Mouse (Mus musculus): Measurements from ENCODE around the gene Zim1. TPM values are rescaled to one million over a fixed set of nuclear protein-coding genes. Genes with fewer than 3 reads are reported as not detected.

The Zim1 gene
- polyA plus RNA-seq, 1 experiment from 2014 or later: 5.6 TPM

DNA sequence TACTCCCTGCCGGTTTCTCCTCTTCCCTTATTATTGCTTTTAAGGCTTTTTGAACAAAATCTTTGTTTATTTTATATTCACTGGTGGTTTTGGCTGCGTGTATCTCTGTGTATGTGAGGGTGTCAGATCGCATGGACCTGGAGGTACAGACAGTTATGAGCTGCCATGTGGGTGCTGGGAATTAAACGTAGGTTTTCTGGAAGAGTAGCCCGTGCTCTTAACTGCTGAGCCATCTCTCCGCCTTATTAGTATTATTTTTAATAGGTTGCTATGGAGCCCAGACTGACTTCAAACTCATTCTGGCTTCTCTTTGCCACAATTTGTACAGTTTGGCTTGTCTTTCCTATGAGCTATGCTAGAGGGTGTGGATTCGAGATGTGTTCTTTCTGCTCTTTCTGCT is 32.8 kb downstream of the Zim1 start:
- WGBS: 65% methylated on average over 7 of the region's 7 CpGs
- no peaks in the 10 kb centered on the region for H3K4me1 ChIP-seq (ENCODE audit: control insufficient read depth, insufficient read depth, low read length)
- ATAC-seq (ENCODE audit: insufficient number of reproducible peaks, low FRiP score, low TSS enrichment, low read depth): no peak

DNA sequence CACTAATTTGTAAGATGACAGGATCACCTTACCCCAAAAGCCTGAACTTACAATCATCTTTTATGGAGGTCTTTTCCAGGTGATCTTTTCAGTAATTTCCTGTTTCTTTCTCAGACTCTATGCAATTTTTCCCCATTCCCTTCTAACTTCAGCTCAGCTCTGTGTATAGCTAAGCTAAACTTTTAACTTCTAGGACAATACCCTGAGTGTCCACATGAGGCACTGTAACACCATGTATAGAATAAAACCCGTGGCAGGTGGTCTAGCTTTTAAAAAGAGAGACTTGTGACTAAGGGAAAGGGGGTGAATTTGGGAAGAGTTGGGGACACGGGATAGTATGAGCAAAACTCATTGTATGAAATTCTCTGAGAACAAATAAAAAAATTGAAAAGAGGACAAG is 36.6 kb downstream of the Zim1 start:
- H3K9ac ChIP-seq (ENCODE audit: low read length): no peak overlapping the region
- H3K4me1 ChIP-seq (ENCODE audit: control insufficient read depth, insufficient read depth, low read length): no peaks in the 10 kb centered on the region
- ATAC-seq (ENCODE audit: insufficient number of reproducible peaks, low FRiP score, low TSS enrichment, low read depth) (no peak), DNase-seq (ENCODE audit: low spot score) (peak; percentile 47)
- no peaks in the 10 kb centered on the region for H3K36me3 ChIP-seq (ENCODE audit: control insufficient read depth, insufficient read depth, low read length)
- H3K4me2 ChIP-seq (ENCODE audit: low read depth, severe bottlenecking): no peak overlapping the region
- no peaks in the 10 kb centered on the region for H3K27me3 ChIP-seq (ENCODE audit: control insufficient read depth, insufficient read depth, low read length)
- no peaks in the 10 kb centered on the region for H3K9me3 ChIP-seq (ENCODE audit: control insufficient read depth, low read length)
- H3K27ac ChIP-seq (replicated peaks; ENCODE audit: low read depth, low read length): no peak overlapping the region
- H3K4me3 ChIP-seq (ENCODE audit: low read depth, low read length): no peak overlapping the region
- WGBS: 33% methylated on average over 2 of the region's 2 CpGs

More for the DNA sequence above, 32.8 kb downstream of the Zim1 start:
- H3K4me3 ChIP-seq (ENCODE audit: low read depth, low read length): no peak overlapping the region
- no peak for DNase-seq (ENCODE audit: low spot score)
- no peaks in the 10 kb centered on the region for H3K36me3 ChIP-seq (ENCODE audit: control insufficient read depth, insufficient read depth, low read length)
- no peaks in the 10 kb centered on the region for H3K27me3 ChIP-seq (ENCODE audit: control insufficient read depth, insufficient read depth, low read length)
- no peak overlapping the region for H3K4me2 ChIP-seq (ENCODE audit: low read depth, severe bottlenecking)
- no peak overlapping the region for H3K9ac ChIP-seq (ENCODE audit: low read length)
- no peak overlapping the region for H3K27ac ChIP-seq (replicated peaks; ENCODE audit: low read depth, low read length)
- no peaks in the 10 kb centered on the region for H3K9me3 ChIP-seq (ENCODE audit: control insufficient read depth, low read length)

DNA sequence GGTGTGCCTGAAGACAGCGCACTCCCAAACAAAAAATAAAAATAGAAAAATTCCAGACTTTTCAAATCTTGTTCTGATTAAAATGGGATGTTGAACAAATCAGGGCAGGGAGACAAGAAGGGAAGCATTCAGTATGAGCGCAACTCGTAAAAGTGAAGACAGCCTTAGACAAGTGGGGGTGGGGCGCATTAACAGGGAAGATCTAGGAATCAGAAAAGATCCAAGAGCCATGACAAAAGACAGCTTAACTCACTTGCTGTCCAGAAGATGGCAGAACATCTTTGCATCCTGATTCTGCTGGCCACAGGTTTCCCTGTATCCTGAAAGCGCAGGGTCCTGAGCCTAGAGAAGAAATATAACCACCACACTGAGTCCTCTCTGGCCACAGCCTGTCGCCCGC is 37.6 kb downstream of the Zim1 start:
- no peaks in the 10 kb centered on the region for H3K36me3 ChIP-seq (ENCODE audit: control insufficient read depth, insufficient read depth, low read length)
- no peaks in the 10 kb centered on the region for H3K9me3 ChIP-seq (ENCODE audit: control insufficient read depth, low read length)
- ATAC-seq (ENCODE audit: insufficient number of reproducible peaks, low FRiP score, low TSS enrichment, low read depth) (no peak), DNase-seq (ENCODE audit: low spot score) (no peak)
- no peak overlapping the region for H3K27ac ChIP-seq (replicated peaks; ENCODE audit: low read depth, low read length)
- H3K4me2 ChIP-seq (ENCODE audit: low read depth, severe bottlenecking): no peak overlapping the region
- no peaks in the 10 kb centered on the region for H3K4me1 ChIP-seq (ENCODE audit: control insufficient read depth, insufficient read depth, low read length)
- WGBS: 95% methylated on average over 7 of the region's 7 CpGs
- no peak overlapping the region for H3K4me3 ChIP-seq (ENCODE audit: low read depth, low read length)
- H3K9ac ChIP-seq (ENCODE audit: low read length): no peak overlapping the region
- H3K27me3 ChIP-seq (ENCODE audit: control insufficient read depth, insufficient read depth, low read length): no peaks in the 10 kb centered on the region

DNA sequence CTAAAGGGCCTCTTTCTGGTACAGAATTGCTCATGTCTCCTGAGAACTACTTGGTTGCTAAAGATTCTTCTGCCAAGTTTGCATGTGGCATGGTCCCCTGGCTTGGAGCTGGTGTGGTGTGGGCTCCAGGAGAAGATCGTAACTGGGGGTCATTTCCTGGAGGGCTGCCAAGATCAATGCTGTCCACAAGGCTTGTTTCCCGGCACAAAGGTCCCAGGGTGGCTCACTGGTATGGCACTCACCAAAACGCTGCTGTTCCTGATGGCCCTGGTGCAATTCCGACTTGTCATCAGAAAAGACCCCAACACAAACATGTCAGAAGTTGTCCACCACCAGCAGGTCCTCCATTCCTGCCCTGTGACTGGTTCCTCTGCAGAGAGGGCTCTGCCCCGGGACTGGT is 44.1 kb downstream of the Zim1 start:
- Histone ChIP-seq H3K9me3 (ENCODE audit: control insufficient read depth, low read length) (no peaks in the 10 kb centered on the region), H3K4me2 (ENCODE audit: low read depth, severe bottlenecking) (no peak overlapping the region), H3K4me3 (ENCODE audit: low read depth, low read length) (no peak overlapping the region), H3K9ac (ENCODE audit: low read length) (no peak overlapping the region), H3K4me1 (ENCODE audit: control insufficient read depth, insufficient read depth, low read length) (no peaks in the 10 kb centered on the region), H3K27ac (replicated peaks; ENCODE audit: low read depth, low read length) (no peak overlapping the region), H3K36me3 (ENCODE audit: control insufficient read depth, insufficient read depth, low read length) (no peaks in the 10 kb centered on the region), H3K27me3 (ENCODE audit: control insufficient read depth, insufficient read depth, low read length) (no peaks in the 10 kb centered on the region)
- no peak for ATAC-seq (ENCODE audit: insufficient number of reproducible peaks, low FRiP score, low TSS enrichment, low read depth)
- 78% methylated on average over 5 of the region's 5 CpGs for WGBS
- DNase-seq (ENCODE audit: low spot score): no peak

- H3K4me1 ChIP-seq (ENCODE audit: control insufficient read depth, insufficient read depth, low read length): no peaks in the 10 kb centered on the region
- 72% methylated on average over 7 of the region's 7 CpGs for WGBS
- H3K4me3 ChIP-seq (ENCODE audit: low read depth, low read length): no peak overlapping the region
- H3K36me3 ChIP-seq (ENCODE audit: control insufficient read depth, insufficient read depth, low read length): no peaks in the 10 kb centered on the region
- no peak overlapping the region for H3K4me2 ChIP-seq (ENCODE audit: low read depth, severe bottlenecking)
- no peak overlapping the region for H3K9ac ChIP-seq (ENCODE audit: low read length)
- no peak overlapping the region for H3K27ac ChIP-seq (replicated peaks; ENCODE audit: low read depth, low read length)
- H3K27me3 ChIP-seq (ENCODE audit: control insufficient read depth, insufficient read depth, low read length): no peaks in the 10 kb centered on the region
- ATAC-seq (ENCODE audit: insufficient number of reproducible peaks, low FRiP score, low TSS enrichment, low read depth) (no peak), DNase-seq (ENCODE audit: low spot score) (no peak)
- H3K9me3 ChIP-seq (ENCODE audit: control insufficient read depth, low read length): no peaks in the 10 kb centered on the region
These were observed 45.0 kb downstream of the Zim1 start for GRCm38 (mm10) chr7:6651221-6651620.

GRCm38 (mm10) chr7:6650526-6650925 is 45.7 kb downstream of the Zim1 start:
- ATAC-seq (ENCODE audit: insufficient number of reproducible peaks, low FRiP score, low TSS enrichment, low read depth) (no peak), DNase-seq (ENCODE audit: low spot score) (no peak)
- H3K4me1 ChIP-seq (ENCODE audit: control insufficient read depth, insufficient read depth, low read length): no peaks in the 10 kb centered on the region
- WGBS: 94% methylated on average over 9 of the region's 9 CpGs
- H3K9me3 ChIP-seq (ENCODE audit: control insufficient read depth, low read length): no peaks in the 10 kb centered on the region
- no peak overlapping the region for H3K9ac ChIP-seq (ENCODE audit: low read length)
- H3K27me3 ChIP-seq (ENCODE audit: control insufficient read depth, insufficient read depth, low read length): no peaks in the 10 kb centered on the region
- H3K27ac ChIP-seq (replicated peaks; ENCODE audit: low read depth, low read length): no peak overlapping the region
- no peaks in the 10 kb centered on the region for H3K36me3 ChIP-seq (ENCODE audit: control insufficient read depth, insufficient read depth, low read length)
- no peak overlapping the region for H3K4me3 ChIP-seq (ENCODE audit: low read depth, low read length)
- no peak overlapping the region for H3K4me2 ChIP-seq (ENCODE audit: low read depth, severe bottlenecking)

DNA sequence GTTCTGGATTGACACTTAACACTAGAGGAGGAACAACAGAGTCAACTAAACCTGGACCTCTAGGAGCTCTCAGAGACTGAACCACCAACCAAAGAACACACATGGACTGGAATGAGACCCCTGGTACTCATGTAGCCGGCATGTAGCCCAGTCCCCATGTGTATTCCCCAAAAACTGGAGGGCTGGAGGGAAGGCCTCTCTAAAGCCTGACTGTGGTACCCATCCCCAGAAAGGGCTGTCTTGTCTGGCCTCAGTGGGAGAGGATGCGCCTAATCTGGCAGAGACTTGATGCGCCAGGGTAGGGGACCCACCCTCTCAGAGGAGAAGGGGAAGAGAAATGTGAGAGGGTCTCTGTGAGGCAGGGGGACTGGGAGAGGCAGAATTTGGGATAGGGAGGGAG is 50.4 kb downstream of the Zim1 start:
- H3K4me1 ChIP-seq (ENCODE audit: control insufficient read depth, insufficient read depth, low read length): no peaks in the 10 kb centered on the region

GRCm38 (mm10) chr7:6638076-6638475 is 58.2 kb downstream of the Zim1 start:
- WGBS: 92% methylated on average over 4 of the region's 4 CpGs
- Histone ChIP-seq H3K4me2 (ENCODE audit: low read depth, severe bottlenecking) (no peak overlapping the region), H3K4me1 (ENCODE audit: control insufficient read depth, insufficient read depth, low read length) (no peaks in the 10 kb centered on the region), H3K27ac (replicated peaks; ENCODE audit: low read depth, low read length) (no peak overlapping the region), H3K36me3 (ENCODE audit: control insufficient read depth, insufficient read depth, low read length) (no peaks in the 10 kb centered on the region), H3K27me3 (ENCODE audit: control insufficient read depth, insufficient read depth, low read length) (no peaks in the 10 kb centered on the region), H3K9me3 (ENCODE audit: control insufficient read depth, low read length) (no peaks in the 10 kb centered on the region), H3K9ac (ENCODE audit: low read length) (no peak overlapping the region), H3K4me3 (ENCODE audit: low read depth, low read length) (no peak overlapping the region)
- ATAC-seq (ENCODE audit: insufficient number of reproducible peaks, low FRiP score, low TSS enrichment, low read depth) (no peak), DNase-seq (ENCODE audit: low spot score) (no peak)

More for the DNA sequence above, 50.4 kb downstream of the Zim1 start:
- no peak for ATAC-seq (ENCODE audit: insufficient number of reproducible peaks, low FRiP score, low TSS enrichment, low read depth)
- no peak overlapping the region for H3K4me3 ChIP-seq (ENCODE audit: low read depth, low read length)
- no peak overlapping the region for H3K9ac ChIP-seq (ENCODE audit: low read length)
- no peaks in the 10 kb centered on the region for H3K27me3 ChIP-seq (ENCODE audit: control insufficient read depth, insufficient read depth, low read length)
- DNase-seq (ENCODE audit: low spot score): no peak
- H3K36me3 ChIP-seq (ENCODE audit: control insufficient read depth, insufficient read depth, low read length): no peaks in the 10 kb centered on the region
- 86% methylated on average over 3 of the region's 3 CpGs for WGBS
- H3K9me3 ChIP-seq (ENCODE audit: control insufficient read depth, low read length): no peaks in the 10 kb centered on the region
- H3K27ac ChIP-seq (replicated peaks; ENCODE audit: low read depth, low read length): no peak overlapping the region
- no peak overlapping the region for H3K4me2 ChIP-seq (ENCODE audit: low read depth, severe bottlenecking)

DNA sequence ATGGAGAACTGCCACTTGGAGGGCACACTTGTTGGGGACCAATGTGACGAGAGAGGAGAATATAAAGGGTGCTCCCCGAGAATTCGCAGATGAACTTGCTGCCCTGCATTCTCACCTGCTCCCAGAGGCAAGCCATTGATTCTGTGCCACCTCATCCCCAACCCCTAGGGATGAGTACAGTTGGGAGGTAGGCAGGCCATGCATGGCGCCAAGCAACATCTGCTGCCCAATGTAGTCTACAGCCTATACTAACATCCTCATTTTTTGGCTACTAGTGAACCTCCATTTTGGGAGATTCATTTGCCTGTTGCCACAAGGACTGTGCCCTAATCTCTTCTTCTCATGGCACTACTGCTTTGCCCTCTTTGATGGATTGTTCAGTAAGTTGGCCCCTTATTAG is 59.5 kb downstream of the Zim1 start:
- ATAC-seq (ENCODE audit: insufficient number of reproducible peaks, low FRiP score, low TSS enrichment, low read depth) (no peak), DNase-seq (ENCODE audit: low spot score) (no peak)
- Histone ChIP-seq H3K36me3 (ENCODE audit: control insufficient read depth, insufficient read depth, low read length) (no peaks in the 10 kb centered on the region), H3K9ac (ENCODE audit: low read length) (no peak overlapping the region), H3K27ac (replicated peaks; ENCODE audit: low read depth, low read length) (no peak overlapping the region), H3K27me3 (ENCODE audit: control insufficient read depth, insufficient read depth, low read length) (no peaks in the 10 kb centered on the region), H3K4me3 (ENCODE audit: low read depth, low read length) (no peak overlapping the region), H3K9me3 (ENCODE audit: control insufficient read depth, low read length) (no peaks in the 10 kb centered on the region), H3K4me1 (ENCODE audit: control insufficient read depth, insufficient read depth, low read length) (no peaks in the 10 kb centered on the region), H3K4me2 (ENCODE audit: low read depth, severe bottlenecking) (no peak overlapping the region)
- WGBS: 89% methylated on average over 4 of the region's 4 CpGs
